Mouse (Mus musculus): ENCODE measurements around the gene Pard6b.
A peak's percentile ranks its signal among the peaks of the same experiment; 100 is the strongest.
"Not testable (repeated sequence)": the region's sequence is repeated elsewhere in the genome, so short reads cannot be mapped to it uniquely, and the experiment has no call there.

Gene Pard6b

GRCm38 (mm10) chr2:168080431-168081246, at the start of gene Pard6b:
Gene Pard6b (plus strand): TSS chr2:168081004.
- peak; percentile 96 to 97 for DNase-seq (ENCODE audit: low spot score in 2 of 2)

GRCm38 (mm10) chr2:168031842-168032241, 49.0 kb upstream of the Pard6b start:
- no peak for DNase-seq (ENCODE audit: low spot score in 2 of 2)

- DNase-seq (ENCODE audit: low spot score in 2 of 2) = no peak
Measured at GRCm38 (mm10) chr2:168033905-168034304, 46.9 kb upstream of the Pard6b start.

- no peak for DNase-seq (ENCODE audit: low spot score in 2 of 2)
Measured at GRCm38 (mm10) chr2:168035907-168036306, 44.9 kb upstream of the Pard6b start.

- no peak for DNase-seq (ENCODE audit: low spot score in 2 of 2)
Measured at GRCm38 (mm10) chr2:168037063-168037462, 43.7 kb upstream of the Pard6b start.

GRCm38 (mm10) chr2:168040751-168041150, 40.1 kb upstream of the Pard6b start:
- DNase-seq (ENCODE audit: low spot score in 2 of 2) = no peak

GRCm38 (mm10) chr2:168042019-168042418, 38.8 kb upstream of the Pard6b start:
- DNase-seq (ENCODE audit: low spot score in 2 of 2) = no peak

GRCm38 (mm10) chr2:168044681-168045287, 36.0 kb upstream of the Pard6b start:
- DNase-seq (ENCODE audit: low spot score in 2 of 2) = no peak

GRCm38 (mm10) chr2:168045357-168045756, 35.4 kb upstream of the Pard6b start:
- no peak for DNase-seq (ENCODE audit: low spot score in 2 of 2)

GRCm38 (mm10) chr2:168045771-168046170, 35.0 kb upstream of the Pard6b start:
- DNase-seq (ENCODE audit: low spot score in 2 of 2) = no peak

GRCm38 (mm10) chr2:168046467-168046866, 34.3 kb upstream of the Pard6b start:
- no peak for DNase-seq (ENCODE audit: low spot score in 2 of 2)

GRCm38 (mm10) chr2:168049002-168049635, 31.7 kb upstream of the Pard6b start:
- DNase-seq (ENCODE audit: low spot score in 2 of 2) = no peak

GRCm38 (mm10) chr2:168050000-168050942, 30.5 kb upstream of the Pard6b start:
- DNase-seq (ENCODE audit: low spot score in 2 of 2) = no peak

- DNase-seq (ENCODE audit: low spot score in 2 of 2) = no peak
Measured at GRCm38 (mm10) chr2:168052156-168052555, 28.6 kb upstream of the Pard6b start.

GRCm38 (mm10) chr2:168052689-168053088, 28.1 kb upstream of the Pard6b start:
- peak in 1 of 2 experiments; percentile 14 for DNase-seq (ENCODE audit: low spot score in 2 of 2)

- DNase-seq (ENCODE audit: low spot score in 2 of 2) = no peak
Measured at GRCm38 (mm10) chr2:168054142-168054541, 26.7 kb upstream of the Pard6b start.

- DNase-seq (ENCODE audit: low spot score in 2 of 2) = no peak
Measured at GRCm38 (mm10) chr2:168055910-168056665, 24.7 kb upstream of the Pard6b start.

GRCm38 (mm10) chr2:168056666-168056933, 24.2 kb upstream of the Pard6b start:
- DNase-seq (ENCODE audit: low spot score in 2 of 2) = no peak

- not testable (repeated sequence) for DNase-seq (ENCODE audit: low spot score in 2 of 2)
Measured at GRCm38 (mm10) chr2:168057876-168058275, 22.9 kb upstream of the Pard6b start.

GRCm38 (mm10) chr2:168058488-168059199, 22.2 kb upstream of the Pard6b start:
- no peak for DNase-seq (ENCODE audit: low spot score in 2 of 2)
